Mouse (Mus musculus) embryonic facial prominence, embryonic 15.5 days (tissue): ENCODE measurements around the gene Gm20696. TPM values are rescaled to one million over a fixed set of nuclear protein-coding genes. Genes with fewer than 3 reads are reported as not detected.

Source experiments
- ATAC-seq: fragments of 200-750 bp; cut with Nextera tagmentation; 2 replicates; pipeline ENCODE4 v1.8.0; 2017; ENCODE audit warnings: low read depth, moderate TSS enrichment; ENCODE audit not compliant: insufficient number of reproducible peaks, low FRiP score, low TSS enrichment
- H3K27ac ChIP-seq: fragments of 300-500 bp; sonication (generic); replicated peaks from 2 replicates; pipeline ENCODE4 v1.5.1; 2015; ENCODE audit warnings: mild to moderate bottlenecking, inconsistent platforms
- H3K27me3 ChIP-seq: fragments of 300-500 bp; sonication (generic); 2 replicates; pipeline ENCODE4 v1.6.1; 2015; ENCODE audit warnings: inconsistent platforms
- H3K36me3 ChIP-seq: fragments of 300-500 bp; sonication (generic); 2 replicates; pipeline ENCODE4 v1.6.1; 2015; ENCODE audit warnings: mild to moderate bottlenecking, inconsistent platforms
- H3K4me1 ChIP-seq: fragments of 300-500 bp; sonication (generic); 2 replicates; pipeline ENCODE4 v1.6.1; 2015; ENCODE audit warnings: inconsistent platforms
- H3K4me2 ChIP-seq: fragments of 300-500 bp; sonication (generic); replicated peaks from 2 replicates; pipeline ENCODE4 v1.6.1; 2015; ENCODE audit warnings: mild to moderate bottlenecking, inconsistent platforms
- H3K4me3 ChIP-seq: fragments of 300-500 bp; sonication (generic); replicated peaks from 2 replicates; pipeline ENCODE4 v1.5.1; 2015; ENCODE audit warnings: mild to moderate bottlenecking, inconsistent platforms
- H3K9ac ChIP-seq: fragments of 300-500 bp; sonication (generic); 2 replicates; pipeline ENCODE4 v1.6.1; 2015; ENCODE audit warnings: inconsistent platforms
- H3K9me3 ChIP-seq: fragments of 300-500 bp; sonication (generic); replicated peaks from 2 replicates; pipeline ENCODE4 v1.6.1; 2016; ENCODE audit warnings: inconsistent platforms
- WGBS: fragments of 180-500 bp; shearing (Covaris S2); methylation state at CpG from one replicate; pipeline ENCODE4 v1.1.7; 2015; 5-methylcytosine and 5-hydroxymethylcytosine counted together
- polyA plus RNA-seq: library from polyadenylated mRNA; unstranded; fragments of >200 nt; fragmentation: Nextera tagmentation; extraction: Ambion mirVana; gene quantifications from 2 replicates; pipeline ENCODE4 v1.2.1, GENCODE M21; 2015

Gm20696 gene
- polyA plus RNA-seq, 1 experiment from 2014 or later, result 1.7 TPM

DNA sequence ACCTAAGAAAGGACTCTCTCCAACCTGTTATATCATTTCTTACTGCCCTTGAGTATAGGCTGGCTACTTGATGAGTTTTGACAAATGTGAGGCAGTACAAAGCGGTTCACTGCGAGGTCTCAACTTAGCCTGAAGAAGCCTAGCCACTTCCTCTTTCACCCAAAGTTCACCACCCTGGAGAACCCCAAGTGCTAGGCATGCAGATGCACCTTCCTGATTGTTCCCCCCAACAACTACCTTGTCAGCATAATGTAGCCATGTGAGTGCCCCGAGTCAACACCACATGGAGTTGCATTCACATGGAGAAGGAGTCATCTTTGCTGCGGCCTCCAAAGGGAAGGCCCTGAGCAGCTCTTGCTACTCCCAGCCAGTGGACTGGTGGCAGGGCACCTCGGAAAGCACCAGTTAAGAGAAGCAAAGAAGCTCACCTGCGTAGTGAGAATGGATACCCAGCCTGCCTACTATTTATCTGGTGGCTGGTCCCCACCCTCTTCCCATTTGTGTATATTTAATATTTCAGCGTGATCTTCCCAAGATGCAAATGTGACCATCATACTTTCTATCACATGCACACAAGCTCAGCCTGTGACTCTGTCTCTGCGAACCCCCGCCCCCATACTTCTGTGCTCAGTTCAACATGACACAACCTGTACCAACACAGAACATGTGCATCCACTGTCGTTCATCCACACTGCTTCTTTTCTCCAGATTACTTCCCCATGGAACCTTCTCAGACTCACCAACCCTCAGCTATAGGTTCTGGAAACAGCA is 424.8 kb downstream of the Gm20696 start:
- Histone ChIP-seq H3K4me1 (no peaks in the 10 kb centered on the region), H3K36me3 (no peaks in the 10 kb centered on the region), H3K4me3 (no peak overlapping the region), H3K9ac (no peak overlapping the region), H3K27ac (no peak overlapping the region), H3K9me3 (no peaks in the 10 kb centered on the region), H3K27me3 (no peaks in the 10 kb centered on the region), H3K4me2 (no peak overlapping the region)
- WGBS, result 83% methylated on average over 10 of the region's 10 CpGs
- ATAC-seq, result no peak

DNA sequence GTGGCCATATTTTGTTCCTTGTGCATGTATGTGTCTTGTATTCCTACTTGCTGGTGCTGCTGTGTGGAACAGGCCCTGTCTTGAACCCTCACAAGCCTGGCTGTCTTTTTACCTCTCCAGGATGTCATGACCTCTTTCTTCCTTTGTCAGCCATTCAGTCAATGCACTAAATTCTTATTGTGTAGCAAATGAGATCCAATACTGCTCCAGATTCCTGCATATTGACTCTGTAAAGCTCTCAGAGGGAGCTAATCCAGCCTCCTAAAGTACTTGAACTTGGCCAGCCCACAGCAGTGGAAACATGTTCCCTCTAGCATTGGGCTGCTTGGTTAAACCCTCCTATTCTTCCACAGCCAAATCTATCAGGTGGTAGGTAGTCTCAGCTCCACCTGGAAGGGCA is 425.8 kb downstream of the Gm20696 start:
- Histone ChIP-seq H3K4me3 (no peak overlapping the region), H3K9me3 (no peaks in the 10 kb centered on the region), H3K4me1 (no peaks in the 10 kb centered on the region), H3K27me3 (no peaks in the 10 kb centered on the region), H3K36me3 (no peaks in the 10 kb centered on the region), H3K27ac (no peak overlapping the region), H3K9ac (no peak overlapping the region), H3K4me2 (no peak overlapping the region)
- ATAC-seq, result no peak

DNA sequence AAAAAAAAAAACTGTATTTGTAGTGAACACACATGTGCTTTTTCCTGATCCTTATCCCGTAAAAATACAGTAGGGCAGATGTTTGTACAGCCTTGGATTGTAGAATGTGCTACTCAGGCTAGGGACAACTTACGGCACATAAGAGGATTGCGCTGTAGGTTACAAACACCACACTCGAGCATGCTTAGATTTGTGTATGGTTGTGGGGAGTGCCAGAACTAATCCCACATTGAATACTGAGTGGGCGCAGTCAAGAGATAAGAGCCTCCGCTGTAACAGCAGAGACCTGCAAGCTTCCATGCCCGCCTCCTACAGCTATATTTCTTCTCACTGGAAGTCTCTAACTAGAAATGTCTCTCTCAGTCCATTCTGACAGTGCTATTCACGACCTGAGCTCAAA is 431.0 kb downstream of the Gm20696 start:
- no peak for ATAC-seq
- Histone ChIP-seq H3K9ac (no peak overlapping the region), H3K9me3 (no peaks in the 10 kb centered on the region), H3K36me3 (no peaks in the 10 kb centered on the region), H3K4me1 (no peaks in the 10 kb centered on the region), H3K4me3 (no peak overlapping the region), H3K27me3 (no peaks in the 10 kb centered on the region), H3K27ac (no peak overlapping the region), H3K4me2 (no peak overlapping the region)
- WGBS, result 75% methylated on average over 8 of the region's 8 CpGs

DNA sequence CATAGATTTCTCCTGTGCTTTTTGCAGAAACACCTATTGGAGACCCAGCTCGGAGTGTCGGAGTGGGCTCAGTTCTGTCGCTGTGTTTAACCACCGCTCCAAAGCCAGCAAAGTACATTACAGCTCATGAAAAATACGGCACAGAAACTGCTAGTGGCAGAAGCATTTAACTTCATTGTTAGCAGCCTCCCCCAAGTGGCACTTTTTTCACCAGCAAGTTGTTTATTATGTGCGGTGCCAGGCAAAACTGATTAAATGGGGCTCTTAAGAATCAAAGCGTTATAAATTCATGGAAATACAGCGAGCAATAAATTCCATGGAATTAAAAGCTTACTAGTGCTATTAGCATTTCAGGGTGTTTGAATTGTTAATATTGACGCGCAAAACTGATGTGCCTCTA is 433.2 kb downstream of the Gm20696 start:
- no peaks in the 10 kb centered on the region for H3K36me3 ChIP-seq
- no peak overlapping the region for H3K4me3 ChIP-seq
- H3K27me3 ChIP-seq, result no peaks in the 10 kb centered on the region
- 79% methylated on average over 10 of the region's 10 CpGs for WGBS
- no peak overlapping the region for H3K9ac ChIP-seq
- H3K27ac ChIP-seq, result no peak overlapping the region
- H3K4me2 ChIP-seq, result no peak overlapping the region
- H3K9me3 ChIP-seq, result no peaks in the 10 kb centered on the region
- ATAC-seq, result no peak
- H3K4me1 ChIP-seq, result no peaks in the 10 kb centered on the region

DNA sequence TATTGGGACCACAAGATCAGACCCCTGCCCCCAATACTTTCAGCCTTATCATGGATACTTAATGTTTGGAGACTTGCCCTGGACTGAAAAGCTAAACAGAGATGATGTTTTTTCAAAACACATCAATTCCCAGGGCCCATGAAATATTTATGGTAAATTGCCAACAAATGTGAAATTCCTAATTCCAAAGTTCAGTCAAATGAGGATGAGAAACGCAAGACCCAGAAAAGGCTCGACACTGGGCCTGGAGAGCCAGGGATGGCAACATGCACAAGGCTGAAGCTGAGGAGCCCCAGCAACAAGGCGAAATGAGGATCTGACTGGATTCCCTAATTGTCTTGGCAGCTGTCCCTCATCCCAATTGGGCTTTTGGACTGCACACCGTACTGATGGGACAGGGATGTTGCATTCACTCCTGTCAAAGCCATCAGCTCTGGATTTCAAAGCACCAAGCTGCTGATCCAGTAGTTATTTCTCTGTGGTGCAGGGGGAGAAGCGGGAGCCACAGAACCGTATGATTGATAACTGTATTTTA is 438.2 kb downstream of the Gm20696 start:
- no peak overlapping the region for H3K9ac ChIP-seq
- no peaks in the 10 kb centered on the region for H3K27me3 ChIP-seq
- H3K27ac ChIP-seq, result no peak overlapping the region
- no peaks in the 10 kb centered on the region for H3K9me3 ChIP-seq
- H3K4me2 ChIP-seq, result no peak overlapping the region
- H3K36me3 ChIP-seq, result no peaks in the 10 kb centered on the region
- WGBS, result 66% methylated on average over 6 of the region's 6 CpGs
- no peak for ATAC-seq
- H3K4me1 ChIP-seq, result no peaks in the 10 kb centered on the region
- H3K4me3 ChIP-seq, result no peak overlapping the region

DNA sequence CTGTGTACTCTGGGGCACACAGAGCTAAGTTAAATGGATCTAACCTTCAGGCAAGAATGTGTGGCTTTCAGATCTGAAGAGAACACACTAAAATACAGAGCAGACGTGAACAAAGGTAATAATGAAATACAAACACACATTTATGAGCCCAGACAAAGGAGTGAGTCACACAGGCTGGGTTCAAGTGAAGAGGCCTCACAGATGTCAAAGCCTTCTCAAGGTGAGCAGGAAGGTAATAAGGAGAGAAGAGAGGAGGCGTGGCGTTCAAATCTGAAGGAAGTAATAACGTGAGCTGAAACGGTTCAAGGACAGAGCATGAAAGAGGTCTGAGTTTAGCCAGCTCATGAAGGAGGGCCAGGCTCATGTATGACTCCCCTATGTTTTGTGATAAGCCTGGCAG is 445.4 kb downstream of the Gm20696 start:
- no peak overlapping the region for H3K9ac ChIP-seq
- H3K27ac ChIP-seq, result no peak overlapping the region
- ATAC-seq, result no peak
- no peaks in the 10 kb centered on the region for H3K9me3 ChIP-seq
- 87% methylated on average over 5 of the region's 5 CpGs for WGBS
- no peak overlapping the region for H3K4me2 ChIP-seq
- H3K27me3 ChIP-seq, result no peaks in the 10 kb centered on the region
- no peaks in the 10 kb centered on the region for H3K4me1 ChIP-seq
- no peaks in the 10 kb centered on the region for H3K36me3 ChIP-seq
- no peak overlapping the region for H3K4me3 ChIP-seq

DNA sequence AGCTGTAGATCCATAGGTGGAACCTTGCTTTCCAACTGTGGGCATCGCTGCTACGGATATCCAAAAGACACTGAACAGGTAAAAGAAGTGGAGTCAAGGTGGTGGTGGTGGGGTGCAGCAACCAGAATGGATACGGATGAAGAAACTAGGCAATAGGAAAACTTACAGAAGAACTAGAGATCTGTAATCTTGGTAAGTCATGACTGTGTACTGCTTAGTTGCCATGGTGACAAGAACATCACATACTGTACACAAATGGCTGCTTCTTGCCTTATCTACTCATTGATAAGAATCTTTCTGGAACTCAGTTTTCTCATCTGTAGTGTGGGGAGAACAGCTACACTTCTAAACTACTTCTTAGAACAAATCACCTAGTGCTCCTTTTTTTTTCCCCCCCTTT is 446.1 kb downstream of the Gm20696 start:
- Histone ChIP-seq H3K9ac (no peak overlapping the region), H3K4me3 (no peak overlapping the region), H3K36me3 (no peaks in the 10 kb centered on the region), H3K4me1 (no peaks in the 10 kb centered on the region), H3K27ac (no peak overlapping the region), H3K4me2 (no peak overlapping the region), H3K9me3 (no peaks in the 10 kb centered on the region), H3K27me3 (no peaks in the 10 kb centered on the region)
- no peak for ATAC-seq
- WGBS, result 91% methylated on average over 3 of the region's 3 CpGs

DNA sequence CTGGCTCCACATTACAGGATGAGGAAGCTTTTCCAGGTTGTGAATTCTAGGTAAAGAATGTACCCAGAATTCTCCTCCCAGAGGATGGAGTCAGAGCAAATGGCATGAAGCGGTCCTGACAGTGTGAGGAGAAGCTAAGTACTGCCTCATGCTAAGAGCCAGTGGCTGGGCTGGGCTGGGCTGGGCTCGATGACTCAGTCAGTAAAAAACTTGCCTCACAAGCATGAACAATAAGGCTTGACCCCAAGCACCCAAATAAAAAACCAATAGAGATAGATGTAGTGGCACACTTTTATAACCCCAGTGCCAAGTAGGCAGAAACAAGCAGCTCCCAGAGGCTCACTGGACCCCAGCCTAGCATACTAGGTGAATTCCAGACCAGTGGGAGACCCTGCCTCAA is 448.8 kb downstream of the Gm20696 start:
- Histone ChIP-seq H3K4me3 (no peak overlapping the region), H3K9ac (no peak overlapping the region), H3K27me3 (no peaks in the 10 kb centered on the region), H3K27ac (no peak overlapping the region), H3K9me3 (no peaks in the 10 kb centered on the region), H3K4me2 (no peak overlapping the region), H3K36me3 (no peaks in the 10 kb centered on the region), H3K4me1 (no peaks in the 10 kb centered on the region)
- ATAC-seq, result no peak
- WGBS, result 81% methylated on average over 2 of the region's 2 CpGs

DNA sequence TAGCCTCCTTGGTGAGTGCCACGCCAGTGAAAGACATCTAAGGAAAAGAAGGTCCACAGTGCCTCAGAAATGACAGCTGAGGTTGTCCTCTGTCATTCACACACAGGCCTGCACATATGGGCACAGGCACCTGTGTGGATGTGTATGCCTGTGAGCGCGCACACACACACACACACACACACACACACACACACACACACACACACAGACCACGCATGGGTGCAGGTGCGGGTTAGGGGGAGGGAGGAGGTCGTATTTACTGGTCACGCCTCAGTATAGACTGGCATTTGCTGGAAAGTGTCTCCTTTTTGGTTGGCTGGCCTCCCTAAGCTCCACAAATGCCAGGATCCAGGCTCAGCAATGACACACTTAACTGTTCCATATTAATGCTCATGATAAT is 449.4 kb downstream of the Gm20696 start:
- Histone ChIP-seq H3K27me3 (no peaks in the 10 kb centered on the region), H3K9me3 (no peaks in the 10 kb centered on the region), H3K9ac (no peak overlapping the region), H3K27ac (no peak overlapping the region), H3K4me1 (no peaks in the 10 kb centered on the region), H3K36me3 (no peaks in the 10 kb centered on the region), H3K4me3 (no peak overlapping the region), H3K4me2 (no peak overlapping the region)
- ATAC-seq, result no peak
- WGBS, result 82% methylated on average over 7 of the region's 7 CpGs

DNA sequence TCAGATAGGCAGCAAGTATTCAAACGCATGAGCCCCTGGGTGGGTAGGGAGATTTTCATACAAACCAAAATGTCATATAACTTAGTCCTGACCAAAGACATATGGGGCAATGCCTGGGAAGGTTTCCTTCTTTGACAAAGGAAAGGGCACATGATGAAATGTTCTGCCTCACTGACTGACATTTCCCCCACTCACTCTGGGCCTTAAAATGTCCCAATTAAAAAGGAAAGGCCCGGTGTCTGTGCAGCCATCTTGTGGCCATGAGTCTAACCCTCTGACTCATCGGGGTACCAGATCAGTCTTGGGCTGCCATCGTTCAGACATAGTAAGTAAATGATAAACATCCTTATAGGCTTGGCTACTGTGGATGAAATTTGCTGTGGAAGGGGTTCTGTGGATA is 454.1 kb downstream of the Gm20696 start:
- Histone ChIP-seq H3K9me3 (no peaks in the 10 kb centered on the region), H3K4me2 (no peak overlapping the region), H3K4me1 (no peaks in the 10 kb centered on the region), H3K36me3 (no peaks in the 10 kb centered on the region), H3K4me3 (no peak overlapping the region), H3K9ac (no peak overlapping the region), H3K27me3 (no peaks in the 10 kb centered on the region), H3K27ac (no peak overlapping the region)
- 86% methylated on average over 4 of the region's 4 CpGs for WGBS
- no peak for ATAC-seq

DNA sequence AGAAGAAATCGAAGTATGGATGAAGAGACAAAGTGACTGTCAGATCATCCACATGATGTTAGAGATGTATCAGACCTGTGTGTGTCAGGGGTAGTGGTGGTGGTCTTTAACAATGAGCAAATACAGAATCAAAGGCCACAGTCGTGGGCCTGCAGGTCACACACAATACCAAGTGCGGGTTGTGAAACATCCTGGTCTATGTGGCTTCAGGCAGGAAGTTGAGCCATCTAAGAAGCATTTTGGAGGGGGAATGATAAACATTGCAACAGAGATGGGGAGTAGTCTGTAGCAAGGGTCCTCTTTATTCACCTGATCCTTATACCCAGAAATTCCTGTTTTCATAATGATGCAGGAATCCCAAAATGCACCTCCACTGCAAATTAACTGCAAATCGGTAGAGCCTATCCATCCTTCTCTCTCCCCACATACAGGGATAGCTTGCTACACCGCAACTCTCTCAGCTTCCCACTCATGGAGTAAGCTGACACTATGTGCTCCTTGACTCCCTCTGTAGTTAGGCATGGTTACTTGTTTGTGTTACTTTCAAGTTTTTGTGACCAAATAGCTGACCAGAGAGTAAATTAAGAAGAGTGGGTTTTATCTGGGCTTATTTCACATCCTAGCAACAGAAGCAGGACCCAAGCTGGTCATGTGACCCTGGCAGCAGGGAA is 454.8 kb downstream of the Gm20696 start:
- no peaks in the 10 kb centered on the region for H3K4me1 ChIP-seq
- H3K4me3 ChIP-seq, result no peak overlapping the region
- H3K27me3 ChIP-seq, result no peaks in the 10 kb centered on the region
- 72% methylated on average over 5 of the region's 5 CpGs for WGBS
- H3K27ac ChIP-seq, result no peak overlapping the region
- no peaks in the 10 kb centered on the region for H3K36me3 ChIP-seq
- H3K9me3 ChIP-seq, result no peaks in the 10 kb centered on the region
- no peak for ATAC-seq
- no peak overlapping the region for H3K4me2 ChIP-seq
- H3K9ac ChIP-seq, result no peak overlapping the region

DNA sequence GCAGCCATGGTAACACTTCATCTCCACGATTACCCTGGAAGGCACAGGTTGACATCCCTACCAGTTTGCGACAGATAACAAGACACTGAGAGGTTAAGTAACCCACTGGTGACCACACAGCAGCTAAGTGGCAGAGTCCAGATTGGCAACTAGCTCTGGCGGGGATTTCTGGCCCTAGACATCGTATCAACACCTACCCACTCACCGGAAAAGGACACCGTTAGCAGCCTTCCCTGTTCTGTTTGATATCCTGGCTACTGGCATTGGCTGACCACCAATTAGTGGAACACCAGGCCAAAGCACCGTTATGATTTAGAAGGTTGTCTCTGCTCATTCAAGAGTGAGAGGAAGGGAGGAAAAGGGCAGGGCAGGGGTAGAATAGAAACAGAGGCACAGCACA is 456.4 kb downstream of the Gm20696 start:
- no peaks in the 10 kb centered on the region; the same call in 1 of the 2 replicates for H3K27me3 ChIP-seq
- no peak overlapping the region for H3K4me3 ChIP-seq
- WGBS, result 83% methylated on average over 7 of the region's 7 CpGs
- no peaks in the 10 kb centered on the region for H3K36me3 ChIP-seq
- no peaks in the 10 kb centered on the region for H3K9me3 ChIP-seq
- H3K9ac ChIP-seq, result no peak overlapping the region
- H3K4me1 ChIP-seq, result peaks cover 11% of the 10 kb centered on the region
- no peak overlapping the region for H3K27ac ChIP-seq
- H3K4me2 ChIP-seq, result no peak overlapping the region
- ATAC-seq, result no peak
